Mouse (Mus musculus) kidney, adult 9 months (tissue): Measurements from ENCODE around the gene Mesp2.
"Not testable (repeated sequence)": the region's sequence is repeated elsewhere in the genome, so short reads cannot be mapped to it uniquely, and the experiment has no call there.

ENCODE experiments used
- DNase-seq: peaks from one replicate; pipeline ENCODE4 v3.0.0; 2022

Gene Mesp2

GRCm38 (mm10) chr7:79810611-79811506 is at the start of gene Mesp2:
Mesp2 (plus strand) TSS chr7:79810727.
- DNase-seq = peak; percentile 67

- DNase-seq = no peak
These were observed 49.2 kb upstream of the Mesp2 start for GRCm38 (mm10) chr7:79761124-79761876.

- no peak for DNase-seq
These were observed 48.4 kb upstream of the Mesp2 start for GRCm38 (mm10) chr7:79762106-79762505.

GRCm38 (mm10) chr7:79765991-79766390 is 44.5 kb upstream of the Mesp2 start:
- DNase-seq = no peak

GRCm38 (mm10) chr7:79769664-79770063 is 40.9 kb upstream of the Mesp2 start:
- no peak for DNase-seq

- no peak for DNase-seq
These were observed 38.7 kb upstream of the Mesp2 start for GRCm38 (mm10) chr7:79771561-79772512.

- peak; percentile 87 for DNase-seq
These were observed 29.6 kb upstream of the Mesp2 start for GRCm38 (mm10) chr7:79780647-79781626.

- DNase-seq = peak; percentile 40
These were observed 28.6 kb upstream of the Mesp2 start for GRCm38 (mm10) chr7:79781826-79782515.

GRCm38 (mm10) chr7:79782516-79782855 is 28.0 kb upstream of the Mesp2 start:
- peak; percentile 59 for DNase-seq

- DNase-seq = peak; percentile 84
These were observed 24.2 kb upstream of the Mesp2 start for GRCm38 (mm10) chr7:79786295-79786694.

- not testable (repeated sequence) for DNase-seq
These were observed 20.7 kb upstream of the Mesp2 start for GRCm38 (mm10) chr7:79789812-79790211.

GRCm38 (mm10) chr7:79792635-79793421 is 17.7 kb upstream of the Mesp2 start:
- DNase-seq = no peak

- DNase-seq = no peak
These were observed 16.8 kb upstream of the Mesp2 start, which contains the start of gene Mesp1 for GRCm38 (mm10) chr7:79793688-79794087. Mesp1 (minus strand) TSS chr7:79793788.

GRCm38 (mm10) chr7:79798606-79799005 is 11.9 kb upstream of the Mesp2 start:
- DNase-seq = no peak

GRCm38 (mm10) chr7:79799048-79799447 is 11.5 kb upstream of the Mesp2 start:
- DNase-seq = peak; percentile 88

GRCm38 (mm10) chr7:79799506-79799905 is 11.0 kb upstream of the Mesp2 start:
- DNase-seq = no peak

GRCm38 (mm10) chr7:79800336-79800735 is 10.2 kb upstream of the Mesp2 start:
- DNase-seq = no peak

- DNase-seq = no peak
These were observed 9.1 kb upstream of the Mesp2 start for GRCm38 (mm10) chr7:79801391-79801790.

GRCm38 (mm10) chr7:79802037-79802436 is 8.5 kb upstream of the Mesp2 start:
- no peak for DNase-seq

- peak; percentile 42 for DNase-seq
These were observed 6.6 kb upstream of the Mesp2 start for GRCm38 (mm10) chr7:79803887-79804286.
